Mouse (Mus musculus): ENCODE measurements around the gene Sf3a2.
"Not testable (repeated sequence)": the region's sequence is repeated elsewhere in the genome, so short reads cannot be mapped to it uniquely, and the experiment has no call there.

The Sf3a2 gene

DNA sequence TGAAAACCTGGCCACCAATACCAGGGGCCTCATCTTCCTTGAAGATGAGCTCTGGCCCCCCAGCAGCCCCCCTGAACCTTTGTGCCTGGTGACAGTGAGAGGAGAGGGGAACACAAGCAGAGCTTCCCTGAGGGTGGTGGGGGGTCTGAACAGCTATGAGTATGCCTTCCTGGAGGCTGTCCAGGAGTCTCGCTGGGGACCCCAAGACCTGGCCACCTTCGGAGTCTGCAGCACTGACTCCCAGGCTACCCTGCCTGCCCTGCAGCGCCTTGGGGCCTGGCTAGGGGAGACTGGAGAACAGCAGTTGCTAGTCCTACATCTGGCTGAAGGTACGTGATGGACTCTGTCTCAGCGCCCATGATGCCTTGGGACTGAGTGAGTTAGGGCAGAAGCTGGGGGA, 7.3 kb downstream of the Sf3a2 start:
- no peak for DNase-seq

- DNase-seq, result peak; percentile 85
Observed at GRCm38 (mm10) chr10:80805925-80806324, 7.9 kb downstream of the Sf3a2 start.

DNA sequence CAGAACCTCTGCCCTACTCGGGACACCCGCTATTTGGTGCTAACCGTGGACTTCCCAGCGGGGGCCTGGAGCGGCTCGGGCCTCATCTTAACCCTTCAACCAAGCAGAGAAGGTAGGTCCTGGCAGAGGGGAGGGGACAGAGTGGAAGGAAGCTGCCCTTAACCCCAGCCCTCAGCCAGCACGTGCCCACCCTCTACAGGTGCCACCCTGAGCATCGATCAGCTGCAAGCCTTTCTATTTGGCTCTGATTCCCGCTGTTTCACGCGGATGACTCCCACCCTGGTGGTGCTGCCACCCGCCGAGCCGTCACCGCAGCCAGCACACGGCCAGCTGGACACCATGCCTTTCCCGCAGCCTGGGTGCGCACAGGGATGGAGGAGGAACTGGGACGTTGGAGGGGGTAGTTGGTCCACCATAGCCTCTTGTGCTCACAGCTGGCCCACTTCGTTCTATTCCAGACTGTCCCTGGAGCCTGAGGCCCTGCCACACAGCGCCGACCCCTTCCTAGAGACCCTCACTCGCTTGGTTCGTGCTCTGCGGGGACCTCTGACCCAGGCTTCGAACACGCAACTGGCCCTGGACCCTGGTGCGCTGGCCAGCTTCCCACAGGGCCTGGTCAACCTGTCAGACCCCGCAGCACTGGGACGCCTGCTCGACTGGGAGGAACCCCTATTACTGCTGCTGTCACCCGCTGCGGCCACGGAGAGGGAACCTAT, 8.5 kb downstream of the Sf3a2 start:
- no peak for DNase-seq

- peak; percentile 66 for DNase-seq
Observed at GRCm38 (mm10) chr10:80807057-80807627, 9.1 kb downstream of the Sf3a2 start.

DNA sequence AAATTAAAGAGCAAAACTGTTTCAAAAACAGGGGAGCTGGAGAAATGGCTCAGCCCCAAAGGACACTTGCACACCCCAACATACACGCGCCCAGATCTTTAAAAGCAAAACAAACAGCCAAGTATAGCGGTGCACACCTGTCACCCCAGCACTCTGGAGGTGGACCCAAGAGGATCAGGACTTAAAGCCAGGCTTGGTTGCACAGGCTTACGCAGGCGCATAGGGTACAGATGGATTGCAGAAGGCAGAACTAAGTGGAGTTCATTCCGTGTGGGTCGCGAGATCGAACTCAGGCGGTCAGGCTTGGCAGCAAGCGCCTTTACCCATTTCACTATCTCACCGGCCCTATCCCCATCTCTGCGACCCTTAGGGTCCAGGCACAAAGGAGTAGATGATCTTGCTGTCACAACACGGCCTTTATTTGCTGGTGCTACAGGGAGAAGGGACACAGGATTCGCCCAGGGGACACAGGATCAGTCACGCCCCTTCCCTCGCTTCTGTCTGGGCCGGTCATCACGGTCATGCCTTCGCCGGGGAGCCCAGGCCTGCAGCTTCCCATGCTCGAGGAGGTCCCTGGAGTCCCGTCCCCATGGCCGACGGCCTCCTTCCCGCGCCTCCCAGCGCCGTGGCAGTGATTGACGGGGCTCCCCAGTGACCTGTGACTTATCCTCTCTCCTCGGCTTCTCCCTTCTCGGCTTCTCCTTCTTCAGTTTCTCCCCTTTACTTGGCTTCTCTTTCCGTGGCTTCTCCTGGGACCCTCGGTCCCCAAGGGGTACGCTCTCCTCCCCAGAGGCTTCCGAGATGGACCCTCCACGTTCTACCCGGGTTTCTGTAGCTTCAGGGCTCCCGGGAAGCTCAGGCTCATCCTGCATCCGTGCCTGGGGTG, 10.3 kb downstream of the Sf3a2 start:
- DNase-seq, result no peak

GRCm38 (mm10) chr10:80808985-80809632, 11.1 kb downstream of the Sf3a2 start:
- no peak for DNase-seq

- DNase-seq, result no peak
Observed at GRCm38 (mm10) chr10:80810084-80810483, 12.1 kb downstream of the Sf3a2 start.

DNA sequence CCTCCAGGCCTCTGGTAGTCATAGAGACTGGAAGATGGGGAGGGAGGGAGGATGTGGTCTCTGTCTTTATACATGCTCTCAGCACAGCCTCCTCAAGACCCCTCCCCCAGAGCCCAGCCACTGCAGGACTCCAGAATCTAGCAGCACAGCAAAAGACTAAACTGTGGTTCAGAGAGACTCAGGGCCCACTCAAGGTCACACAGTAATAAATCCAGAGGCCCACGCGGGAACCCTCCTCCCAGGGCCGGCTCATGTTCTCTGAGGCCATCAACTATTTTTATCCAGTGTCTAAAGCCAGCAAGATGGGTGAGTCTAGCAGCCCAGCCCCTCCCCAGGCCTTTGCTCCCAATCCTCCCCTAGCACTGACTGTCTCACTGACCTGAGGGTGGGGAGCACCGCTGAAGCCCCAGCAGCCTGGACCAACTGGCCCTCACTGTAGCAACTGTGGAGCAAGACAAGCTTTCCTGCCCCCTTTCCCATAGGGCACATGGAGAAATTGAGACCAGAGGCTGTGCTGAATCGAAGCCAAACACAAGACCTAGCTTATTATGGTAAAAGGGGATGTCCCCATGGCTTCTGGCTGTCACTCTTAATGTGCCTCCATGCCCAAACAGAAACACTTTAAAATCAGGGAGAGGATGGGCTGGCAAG, 14.5 kb downstream of the Sf3a2 start:
- DNase-seq, result no peak

DNA sequence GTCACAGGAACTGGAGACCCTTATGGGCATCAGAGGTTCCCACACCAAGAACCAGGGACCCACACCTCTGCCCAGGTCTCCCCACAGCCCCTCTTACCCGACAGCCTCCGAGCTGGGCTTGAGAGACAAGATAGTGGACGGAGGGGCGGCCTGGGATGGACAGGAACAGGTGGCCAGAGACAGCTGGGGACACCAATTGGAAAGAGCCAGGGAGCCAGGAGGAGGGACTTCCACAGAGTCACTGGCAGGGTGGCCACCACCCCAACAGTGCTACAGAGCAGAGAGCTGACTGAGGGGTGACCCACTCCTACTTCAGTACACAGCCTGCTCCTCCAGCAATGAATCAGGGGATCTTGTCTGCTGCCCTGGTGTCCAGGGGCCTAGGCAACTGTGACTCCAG, 15.4 kb downstream of the Sf3a2 start, which contains the start of gene Jsrp1:
TSS of gene Jsrp1 (minus strand) at position 133 of the 400 bp plus-strand sequence.
- no peak for DNase-seq

GRCm38 (mm10) chr10:80814800-80815199, 16.8 kb downstream of the Sf3a2 start:
- no peak for DNase-seq

DNA sequence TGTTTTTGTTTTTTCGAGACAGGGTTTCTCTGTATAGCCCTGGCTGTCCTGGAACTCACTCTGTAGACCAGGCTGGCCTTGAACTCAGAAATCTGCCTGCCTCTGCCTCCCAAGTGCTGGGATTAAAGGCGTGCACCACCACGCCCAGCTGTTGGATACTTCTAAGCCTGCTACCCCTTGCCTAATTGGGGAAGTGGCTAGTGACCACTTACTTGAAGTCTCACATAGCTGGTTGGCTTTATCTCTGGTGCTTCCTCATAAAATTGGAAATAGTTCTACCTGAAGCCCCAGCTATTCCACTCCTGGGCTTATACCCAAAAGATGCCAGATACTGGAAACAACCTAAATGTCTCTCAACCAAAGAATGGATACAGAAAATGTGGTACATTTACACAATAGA, 18.3 kb downstream of the Sf3a2 start:
- not testable (repeated sequence) for DNase-seq

GRCm38 (mm10) chr10:80817164-80817563, 19.2 kb downstream of the Sf3a2 start:
- no peak for DNase-seq

- not testable (repeated sequence) for DNase-seq
Observed at GRCm38 (mm10) chr10:80817955-80818354, 20.0 kb downstream of the Sf3a2 start.

DNA sequence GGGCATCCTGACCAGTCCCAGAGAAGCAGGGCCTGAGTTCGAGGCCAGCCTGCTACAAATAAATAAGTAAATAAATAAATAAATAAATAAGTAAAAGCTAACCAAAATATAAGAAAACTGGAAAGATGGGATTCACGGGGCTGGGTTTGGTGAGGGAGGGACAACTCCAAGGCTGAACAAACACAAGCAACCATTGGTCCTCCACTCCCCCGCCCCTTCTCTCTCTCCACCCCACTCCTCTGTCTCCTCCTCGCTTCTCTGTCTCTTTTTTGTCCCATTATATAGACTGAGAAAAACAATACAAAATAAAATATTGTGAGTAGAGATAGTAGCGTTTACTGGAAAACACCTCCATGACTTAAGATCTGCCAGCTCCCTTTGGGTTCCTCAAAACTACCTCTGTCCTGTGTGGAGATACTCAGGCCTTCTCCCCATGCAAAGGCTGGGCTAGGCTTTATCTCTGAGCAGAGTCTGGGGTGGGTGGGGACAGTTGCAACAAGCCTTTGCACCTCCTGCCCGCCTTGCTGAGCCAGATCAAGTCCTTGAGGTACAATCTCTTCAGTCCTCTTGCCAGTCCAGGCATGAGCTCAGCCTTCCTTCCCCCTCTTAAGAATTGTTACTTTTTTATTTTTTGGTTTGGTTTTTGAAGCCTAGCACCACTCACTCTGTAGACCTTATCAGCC, 20.7 kb downstream of the Sf3a2 start:
- peak; percentile 92 for DNase-seq

- peak; percentile 35 for DNase-seq
Observed at GRCm38 (mm10) chr10:80819406-80819805, 21.4 kb downstream of the Sf3a2 start.

- peak; percentile 40 for DNase-seq
Observed at GRCm38 (mm10) chr10:80821991-80822390, 24.0 kb downstream of the Sf3a2 start.

DNA sequence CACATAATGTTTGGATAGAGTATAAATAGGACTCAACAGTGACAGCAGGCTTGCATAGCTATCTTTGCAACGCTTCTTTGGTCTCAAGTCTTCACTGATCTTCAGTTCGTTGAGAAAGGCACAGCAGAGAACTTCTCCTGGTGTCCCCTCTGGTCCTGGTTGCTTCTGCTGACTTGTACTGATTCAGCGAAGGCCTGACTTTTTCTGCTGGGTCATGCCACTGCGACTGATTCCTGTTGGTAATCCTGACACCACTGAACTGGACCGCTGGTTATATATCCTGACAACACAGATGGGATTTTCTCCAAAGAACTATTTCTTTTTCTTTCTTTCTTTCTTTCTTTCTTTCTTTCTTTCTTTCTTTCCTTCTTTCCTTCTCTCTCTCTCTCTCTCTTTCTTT, 24.5 kb downstream of the Sf3a2 start:
- DNase-seq, result peak; percentile 78

DNA sequence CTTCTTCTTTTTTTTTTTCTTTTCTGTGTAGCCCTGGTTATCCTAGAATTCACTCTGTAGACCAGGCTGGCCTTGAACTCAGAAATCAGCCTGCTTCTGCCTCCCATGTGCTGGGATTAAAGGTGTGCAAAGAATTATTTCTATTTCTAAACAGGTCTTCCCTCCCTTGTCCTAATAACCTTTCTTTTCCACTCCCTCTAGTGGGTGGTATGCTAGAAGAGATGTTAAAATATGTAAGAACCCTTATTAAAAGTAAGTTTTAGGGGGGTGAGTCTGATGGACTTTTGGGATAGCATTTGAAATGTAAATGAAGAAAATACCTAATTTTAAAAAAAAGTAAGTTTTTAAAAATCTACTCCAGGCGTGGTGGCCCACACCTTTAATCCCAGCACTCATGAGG, 25.3 kb downstream of the Sf3a2 start:
- no peak for DNase-seq

- DNase-seq, result peak; percentile 54
Observed at GRCm38 (mm10) chr10:80823847-80824643, 26.0 kb downstream of the Sf3a2 start.

DNA sequence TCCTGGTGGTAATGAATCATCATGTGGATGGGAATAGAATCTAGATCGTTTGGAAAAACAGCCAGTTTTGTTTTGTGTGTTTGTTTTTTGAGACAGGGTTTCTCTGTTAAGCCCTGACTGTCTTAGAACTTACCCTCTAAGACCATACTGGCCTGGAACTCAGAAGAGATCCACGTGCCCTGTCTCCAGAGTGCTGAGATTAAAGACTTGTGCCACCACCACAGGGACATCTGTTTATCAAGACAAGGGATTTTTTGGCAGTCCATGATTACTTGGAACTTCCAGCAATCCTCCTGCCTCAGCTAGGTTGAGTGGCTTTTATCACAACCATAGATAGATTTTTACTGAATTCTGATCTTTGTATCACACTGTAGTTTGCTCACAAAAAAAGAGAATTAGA, 26.8 kb downstream of the Sf3a2 start:
- no peak for DNase-seq

Measured in liver (tissue).